Mouse (Mus musculus): ENCODE measurements around the gene Acot5.

DNA sequence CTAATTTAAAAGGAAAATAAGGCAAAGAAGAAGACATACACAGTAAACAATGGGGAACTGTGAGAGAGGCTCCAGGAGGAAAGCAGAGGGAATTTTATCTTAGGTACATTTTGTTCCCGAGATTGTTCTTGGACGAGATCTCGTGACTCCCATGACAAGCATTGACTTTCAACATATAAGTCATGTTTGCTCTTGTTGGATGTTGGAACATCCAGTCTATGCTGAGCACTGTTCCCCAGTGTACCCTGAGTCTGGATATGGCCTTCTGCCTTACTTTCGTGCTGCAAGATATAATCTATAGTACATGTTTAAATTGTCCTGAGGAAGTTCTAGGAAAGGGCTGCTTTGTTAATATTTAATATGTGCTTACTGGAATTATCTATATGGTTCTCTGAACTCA lies 15.5 kb downstream of the Acot5 start:
- TF ChIP-seq CTCF (IDR thresholded peaks at IDR 0.05; ENCODE audit: low read depth, low read length) (no peak), POLR2A (IDR thresholded peaks at IDR 0.05; ENCODE audit: insufficient read depth, low read length) (no peak)

All from ES-Bruce4 (cell line).